Mouse (Mus musculus): ENCODE data around the gene Asap2. TPM values are rescaled to one million over a fixed set of nuclear protein-coding genes. Genes with fewer than 3 reads are reported as not detected.
A peak's percentile ranks its signal among the peaks of the same experiment; 100 is the strongest.

Asap2 gene
- polyA plus RNA-seq, 1 experiment from 2014 or later = 9.8 TPM

DNA sequence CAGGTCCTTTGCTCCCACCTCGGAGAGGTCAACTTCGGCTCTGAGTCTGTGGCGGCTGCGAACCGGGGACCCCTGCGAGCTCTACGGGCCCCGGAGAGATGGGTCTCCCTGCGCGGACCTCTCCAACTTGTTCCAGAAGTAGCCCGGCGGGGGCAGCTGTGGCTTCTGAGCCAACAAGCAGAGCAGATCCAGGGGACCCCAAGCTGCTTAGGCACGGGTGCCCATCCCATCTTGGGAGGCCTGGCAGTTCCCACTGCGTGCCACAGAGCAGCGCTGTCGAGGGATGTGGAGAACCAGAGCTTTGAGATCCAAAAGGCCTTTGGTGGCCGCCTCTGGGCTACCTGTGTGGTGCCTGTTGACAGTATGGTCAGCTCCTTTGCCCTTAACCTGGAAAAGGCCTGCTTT, 122.2 kb downstream of the Asap2 start:
- H3K9ac ChIP-seq = peak overlapping the region; percentile 93
- WGBS = under 1% methylated on average over 17 of the region's 17 CpGs
- peak overlapping the region; percentile 90 for H3K4me3 ChIP-seq
- no peaks in the 10 kb centered on the region for H3K27me3 ChIP-seq (replicated peaks)
- H3K36me3 ChIP-seq = no peaks in the 10 kb centered on the region
- peaks cover 12% of the 10 kb centered on the region for H3K4me1 ChIP-seq (replicated peaks)
- H3K4me2 ChIP-seq = peak overlapping the region; percentile 85
- peak overlapping the region; percentile 75; the same call in 1 of the 2 replicates for H3K27ac ChIP-seq (ENCODE audit: poor library complexity, severe bottlenecking)
- no peaks in the 10 kb centered on the region for H3K9me3 ChIP-seq (replicated peaks)
- ATAC-seq (ENCODE audit: insufficient number of reproducible peaks, low FRiP score) = no peak

DNA sequence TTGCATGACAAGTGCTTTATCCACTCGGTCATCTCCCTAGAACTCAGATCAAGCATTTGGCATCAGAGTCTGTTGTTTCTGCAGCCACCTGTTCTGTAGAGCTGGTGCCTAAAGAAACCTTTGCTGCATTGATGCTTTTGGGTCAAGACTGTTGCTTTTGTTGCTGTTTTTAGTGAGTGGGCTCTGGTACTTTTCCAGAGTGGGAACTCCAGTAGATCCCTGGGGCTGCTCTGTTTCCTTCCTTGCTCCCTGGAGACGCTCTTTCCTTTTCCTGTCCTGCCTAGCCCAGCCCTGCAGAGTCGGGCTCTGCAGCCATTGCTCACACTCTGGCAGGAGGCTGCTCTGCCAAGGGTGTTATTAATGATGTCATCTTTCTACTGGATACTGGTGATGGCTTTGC, 129.2 kb downstream of the Asap2 start:
- H3K27me3 ChIP-seq (replicated peaks) = no peaks in the 10 kb centered on the region
- H3K27ac ChIP-seq (ENCODE audit: poor library complexity, severe bottlenecking) = no peak overlapping the region
- peaks cover 30% of the 10 kb centered on the region for H3K4me1 ChIP-seq (replicated peaks)
- H3K9ac ChIP-seq = no peak overlapping the region
- no peak overlapping the region for H3K4me3 ChIP-seq
- WGBS = 50% methylated on average over 3 of the region's 3 CpGs
- H3K36me3 ChIP-seq = no peaks in the 10 kb centered on the region
- no peaks in the 10 kb centered on the region for H3K9me3 ChIP-seq (replicated peaks)
- no peak overlapping the region for H3K4me2 ChIP-seq
- 0 out of 2 replicates have a peak, but pooled peaks have one; percentile 42 for ATAC-seq (ENCODE audit: insufficient number of reproducible peaks, low FRiP score)

DNA sequence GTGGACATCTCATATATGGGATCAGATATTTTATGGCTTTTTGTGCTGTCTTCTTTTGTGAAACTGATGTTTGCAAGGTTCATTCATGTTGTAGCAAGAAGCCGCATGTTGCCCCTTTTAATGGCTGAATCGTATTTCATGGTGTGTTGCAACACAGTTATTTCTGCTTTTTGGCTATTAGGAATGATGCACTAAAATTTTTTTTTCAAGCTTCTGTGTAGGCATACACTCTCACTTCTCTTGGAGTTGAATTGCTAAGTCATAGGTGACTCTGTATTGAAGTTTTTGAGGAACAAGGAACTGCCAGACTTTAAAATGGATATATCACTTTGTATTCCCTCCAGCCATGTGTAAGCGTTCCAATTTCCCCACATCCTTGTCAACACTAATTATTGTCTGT, 132.6 kb downstream of the Asap2 start:
- Histone ChIP-seq H3K4me1 (replicated peaks) (peaks cover 43% of the 10 kb centered on the region), H3K4me2 (no peak overlapping the region), H3K27ac (ENCODE audit: poor library complexity, severe bottlenecking) (no peak overlapping the region), H3K4me3 (no peak overlapping the region), H3K9ac (no peak overlapping the region), H3K36me3 (no peaks in the 10 kb centered on the region), H3K27me3 (replicated peaks) (no peaks in the 10 kb centered on the region), H3K9me3 (replicated peaks) (no peaks in the 10 kb centered on the region)
- no peak for ATAC-seq (ENCODE audit: insufficient number of reproducible peaks, low FRiP score)
- WGBS = 77% methylated on average over 3 of the region's 3 CpGs

DNA sequence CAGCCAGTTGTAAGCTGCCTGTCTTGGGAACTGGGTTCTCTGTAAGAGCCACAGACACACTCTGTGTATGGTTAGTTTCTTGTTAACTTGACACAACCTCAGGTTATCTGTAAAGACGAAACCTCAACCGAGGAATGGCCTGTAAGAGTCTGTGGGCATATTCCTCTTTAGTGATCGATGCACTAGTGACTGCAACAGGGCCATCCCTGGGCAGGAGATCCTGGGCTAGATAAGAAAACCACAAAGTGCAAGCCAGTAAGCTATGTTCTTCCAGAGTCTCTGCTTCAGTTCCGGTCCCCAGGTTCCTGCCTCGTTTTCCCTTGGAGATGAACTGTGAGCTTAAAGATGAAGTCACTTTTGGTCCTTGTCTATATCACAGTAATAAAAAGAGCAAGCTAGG, 133.4 kb downstream of the Asap2 start:
- Histone ChIP-seq H3K4me1 (replicated peaks) (peaks cover 46% of the 10 kb centered on the region), H3K27ac (ENCODE audit: poor library complexity, severe bottlenecking) (no peak overlapping the region), H3K27me3 (replicated peaks) (no peaks in the 10 kb centered on the region), H3K4me2 (no peak overlapping the region), H3K36me3 (no peaks in the 10 kb centered on the region), H3K9me3 (replicated peaks) (no peaks in the 10 kb centered on the region), H3K9ac (no peak overlapping the region), H3K4me3 (no peak overlapping the region)
- ATAC-seq (ENCODE audit: insufficient number of reproducible peaks, low FRiP score) = no peak
- WGBS = 53% methylated on average over 5 of the region's 5 CpGs

DNA sequence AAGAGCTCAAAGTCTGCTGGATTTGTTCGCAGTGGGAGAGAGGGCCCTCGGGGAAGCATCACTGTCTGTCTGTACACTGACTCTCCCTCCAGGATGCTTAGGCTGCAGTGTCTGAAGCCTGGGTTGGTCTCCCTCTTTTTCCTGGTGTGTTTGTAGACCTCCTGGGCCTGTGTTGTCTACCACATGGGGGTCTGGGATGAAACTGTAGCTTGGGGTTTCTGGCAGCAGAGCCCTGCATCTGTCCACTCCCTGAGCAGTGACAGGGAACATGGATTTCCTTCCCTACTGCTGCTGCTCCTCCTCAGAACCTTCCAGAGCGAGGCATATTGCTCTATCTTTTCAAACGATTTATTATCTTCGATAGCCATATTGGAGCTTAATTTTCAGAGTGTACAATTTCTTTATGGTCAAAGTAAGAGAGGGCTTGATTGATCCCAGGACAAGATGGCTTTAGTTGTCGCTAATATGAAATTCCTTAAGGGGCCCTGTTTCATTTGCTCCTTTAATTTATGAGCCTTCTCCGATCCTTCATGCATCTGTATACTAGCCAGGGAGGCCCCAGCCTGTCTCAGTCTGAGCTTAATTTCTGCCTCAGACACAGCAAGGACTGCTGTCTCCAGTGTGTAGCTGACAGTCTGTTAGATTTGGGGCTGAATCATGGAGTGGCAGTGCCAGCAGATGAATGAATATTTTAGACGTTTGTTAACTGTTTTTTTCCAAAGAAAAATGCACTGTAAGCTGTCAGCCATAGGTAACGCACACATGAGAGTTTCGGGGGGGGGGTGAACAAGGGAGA, 135.6 kb downstream of the Asap2 start:
- Histone ChIP-seq H3K9ac (no peak overlapping the region), H3K9me3 (replicated peaks) (no peaks in the 10 kb centered on the region), H3K36me3 (no peaks in the 10 kb centered on the region), H3K4me2 (no peak overlapping the region), H3K4me3 (no peak overlapping the region), H3K27me3 (replicated peaks) (no peaks in the 10 kb centered on the region), H3K27ac (ENCODE audit: poor library complexity, severe bottlenecking) (no peak overlapping the region), H3K4me1 (replicated peaks) (peaks cover 56% of the 10 kb centered on the region)
- WGBS = 66% methylated on average over 10 of the region's 10 CpGs
- no peak for ATAC-seq (ENCODE audit: insufficient number of reproducible peaks, low FRiP score)

DNA sequence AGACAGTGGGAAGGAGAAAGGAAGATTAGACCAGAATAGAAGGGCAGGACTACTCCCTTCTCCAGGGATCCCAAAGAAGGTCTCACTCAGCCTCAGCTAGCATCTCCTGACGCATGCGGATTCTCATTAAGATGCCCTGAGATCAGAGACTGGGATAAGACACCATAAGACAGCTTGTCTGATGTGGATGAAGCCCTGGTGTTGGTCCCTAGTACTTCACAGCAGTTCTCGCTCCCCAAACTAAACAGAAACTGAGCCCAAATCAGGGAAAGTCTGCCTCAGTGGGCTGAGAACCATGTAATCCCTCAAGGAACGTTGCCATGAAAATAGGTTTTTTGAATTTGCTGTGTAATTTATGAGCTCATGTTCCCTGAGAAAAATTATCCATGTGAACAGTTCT, 136.3 kb downstream of the Asap2 start:
- WGBS = 82% methylated on average over 4 of the region's 4 CpGs
- no peak for ATAC-seq (ENCODE audit: insufficient number of reproducible peaks, low FRiP score)

DNA sequence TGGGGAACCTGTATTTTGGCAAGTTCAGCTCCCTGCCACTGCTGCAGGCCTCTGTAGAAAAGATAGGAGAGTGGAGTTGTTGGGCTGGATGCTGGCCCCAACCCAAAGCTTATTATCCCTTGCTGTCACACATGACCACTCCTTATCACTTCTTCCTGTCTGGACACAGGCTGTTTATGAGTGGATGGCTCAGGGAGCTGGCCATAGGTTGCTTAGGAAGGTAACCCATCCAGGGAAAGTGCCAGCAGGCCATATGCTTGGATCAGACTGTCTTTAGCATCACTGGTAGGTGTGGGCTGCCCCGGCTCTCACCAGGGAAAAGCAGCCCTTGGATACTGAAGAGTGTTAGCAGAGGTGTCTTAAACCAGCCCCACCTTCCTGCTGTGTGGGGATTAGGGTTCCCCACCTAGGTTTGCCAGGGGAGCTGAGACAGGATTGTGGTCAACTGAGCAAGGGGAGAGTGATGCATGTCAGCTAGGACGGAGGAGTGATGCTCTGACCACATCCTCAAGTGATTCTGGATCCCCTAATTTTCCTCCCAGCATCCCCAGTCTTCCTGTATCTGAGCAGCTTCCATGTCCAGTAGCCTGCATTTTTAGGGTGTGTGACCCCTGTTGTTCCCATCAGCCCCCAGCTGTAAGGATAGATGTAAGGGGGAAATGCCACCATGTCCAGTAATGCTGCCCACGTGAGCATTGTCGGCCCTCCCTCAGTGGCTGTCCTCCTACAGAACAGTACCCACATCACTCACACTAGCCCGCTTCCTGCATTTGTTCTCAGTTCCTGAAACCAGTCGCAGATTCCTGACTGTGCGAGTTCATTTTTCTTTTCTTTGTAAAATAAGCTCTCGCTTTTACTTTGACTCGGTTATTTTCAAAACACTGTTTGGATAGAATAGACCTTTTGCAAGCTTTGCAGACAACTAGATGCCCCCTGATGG, 138.9 kb downstream of the Asap2 start:
- Histone ChIP-seq H3K4me2 (no peak overlapping the region), H3K27ac (ENCODE audit: poor library complexity, severe bottlenecking) (peak overlapping the region; percentile 53; the same call in 1 of the 2 replicates), H3K4me3 (no peak overlapping the region), H3K9ac (no peak overlapping the region), H3K27me3 (replicated peaks) (no peaks in the 10 kb centered on the region), H3K4me1 (replicated peaks) (peaks cover 84% of the 10 kb centered on the region), H3K9me3 (replicated peaks) (no peaks in the 10 kb centered on the region), H3K36me3 (no peaks in the 10 kb centered on the region)
- peak; percentile 40; the same call in 1 of the 2 replicates for ATAC-seq (ENCODE audit: insufficient number of reproducible peaks, low FRiP score)
- WGBS = 54% methylated on average over 9 of the region's 9 CpGs

More for the DNA sequence above, 136.3 kb downstream of the Asap2 start:
- Histone ChIP-seq H3K27me3 (replicated peaks) (no peaks in the 10 kb centered on the region), H3K36me3 (no peaks in the 10 kb centered on the region), H3K4me2 (no peak overlapping the region), H3K4me1 (replicated peaks) (peaks cover 61% of the 10 kb centered on the region), H3K4me3 (no peak overlapping the region), H3K9me3 (replicated peaks) (no peaks in the 10 kb centered on the region), H3K9ac (no peak overlapping the region), H3K27ac (ENCODE audit: poor library complexity, severe bottlenecking) (no peak overlapping the region)

DNA sequence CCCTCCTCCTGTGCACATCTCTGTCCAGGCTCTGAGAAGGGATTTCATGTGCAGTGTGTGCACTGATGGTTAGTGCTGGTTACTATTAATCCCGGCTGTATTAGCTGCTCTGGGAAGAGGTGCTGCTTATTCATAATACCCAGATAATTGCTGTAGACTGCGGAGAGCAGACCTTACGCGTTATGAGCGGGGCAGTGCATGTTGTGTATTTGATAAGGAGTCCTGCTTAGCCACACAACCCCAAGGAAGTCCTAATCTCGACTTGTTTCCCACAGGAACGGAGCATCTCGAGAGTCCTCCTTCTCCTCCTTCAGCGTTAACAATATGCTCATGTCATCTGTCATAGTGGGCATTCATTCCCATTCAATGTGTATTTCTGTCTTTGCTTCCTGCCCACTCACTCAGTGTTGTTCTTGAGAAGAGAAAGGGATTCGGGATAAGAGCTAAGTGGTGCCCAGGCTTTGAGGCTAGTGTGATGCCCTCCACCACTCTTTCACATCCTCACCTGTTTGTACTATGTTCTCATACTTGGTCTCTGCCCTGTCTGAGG, 140.1 kb downstream of the Asap2 start:
- WGBS = 50% methylated on average over 10 of the region's 10 CpGs
- 0 out of 2 replicates have a peak overlapping the region, but pooled peaks have one; percentile 2 for H3K4me2 ChIP-seq
- no peaks in the 10 kb centered on the region for H3K36me3 ChIP-seq
- peaks cover 91% of the 10 kb centered on the region for H3K4me1 ChIP-seq (replicated peaks)
- H3K9ac ChIP-seq = peak overlapping the region; percentile 19; the same call in 1 of the 2 replicates
- no peaks in the 10 kb centered on the region for H3K9me3 ChIP-seq (replicated peaks)
- H3K27ac ChIP-seq (ENCODE audit: poor library complexity, severe bottlenecking) = no peak overlapping the region
- ATAC-seq (ENCODE audit: insufficient number of reproducible peaks, low FRiP score) = no peak
- no peak overlapping the region for H3K4me3 ChIP-seq
- H3K27me3 ChIP-seq (replicated peaks) = no peaks in the 10 kb centered on the region

DNA sequence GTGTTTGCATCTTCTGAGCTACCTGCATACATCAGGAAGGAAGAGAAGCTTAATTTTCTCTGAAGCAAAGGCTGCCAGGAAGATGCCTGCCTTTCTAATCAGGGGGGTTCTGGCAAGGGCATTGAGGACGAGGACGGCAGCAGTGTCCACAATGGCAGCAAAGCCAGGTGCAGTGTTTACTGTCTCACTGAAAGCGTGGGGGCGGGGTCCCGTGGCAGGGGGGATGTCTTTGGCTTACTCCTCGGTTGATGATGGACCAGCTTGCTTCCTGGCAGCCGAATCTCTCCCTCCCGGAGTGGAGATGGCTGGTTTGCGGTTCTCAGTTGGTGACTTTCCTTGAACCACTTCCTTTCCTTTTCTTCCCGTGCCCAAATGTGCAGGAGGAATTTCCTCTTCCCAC, 142.3 kb downstream of the Asap2 start:
- Histone ChIP-seq H3K4me2 (peak overlapping the region; percentile 52), H3K27ac (ENCODE audit: poor library complexity, severe bottlenecking) (peak overlapping the region; percentile 69), H3K9me3 (replicated peaks) (no peaks in the 10 kb centered on the region), H3K4me1 (replicated peaks) (peaks cover 90% of the 10 kb centered on the region), H3K36me3 (no peaks in the 10 kb centered on the region), H3K27me3 (replicated peaks) (no peaks in the 10 kb centered on the region), H3K4me3 (0 out of 2 replicates have a peak overlapping the region, but pooled peaks have one; percentile 2), H3K9ac (peak overlapping the region; percentile 14; the same call in 1 of the 2 replicates)
- WGBS = 24% methylated on average over 10 of the region's 10 CpGs
- ATAC-seq (ENCODE audit: insufficient number of reproducible peaks, low FRiP score) = no peak

DNA sequence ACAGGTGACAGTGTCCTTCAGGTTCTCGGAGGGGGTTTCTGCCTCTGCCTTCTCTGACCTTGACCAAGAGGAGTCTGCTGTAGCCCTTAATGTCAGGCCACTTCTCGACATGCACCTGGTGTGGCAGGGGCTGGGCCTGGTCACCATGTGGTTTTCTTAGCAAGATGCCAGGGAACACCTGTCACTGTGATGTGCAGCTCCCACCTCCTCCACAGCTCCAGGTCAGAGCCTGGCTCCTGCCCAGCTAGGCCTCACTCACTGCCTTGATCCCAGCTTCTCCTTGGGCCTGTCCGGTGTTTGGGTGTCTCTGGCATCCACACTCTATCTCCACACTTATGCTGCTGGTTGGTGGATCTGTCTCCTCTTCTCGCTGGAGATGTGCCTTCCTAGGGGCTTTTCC, 142.8 kb downstream of the Asap2 start:
- no peaks in the 10 kb centered on the region for H3K36me3 ChIP-seq
- H3K4me2 ChIP-seq = peak overlapping the region; percentile 52; the same call in 1 of the 2 replicates
- no peaks in the 10 kb centered on the region for H3K9me3 ChIP-seq (replicated peaks)
- peak overlapping the region; percentile 14; the same call in 1 of the 2 replicates for H3K9ac ChIP-seq
- H3K27ac ChIP-seq (ENCODE audit: poor library complexity, severe bottlenecking) = peak overlapping the region; percentile 69
- WGBS = 44% methylated on average over 4 of the region's 4 CpGs
- H3K4me1 ChIP-seq (replicated peaks) = peaks cover 88% of the 10 kb centered on the region
- H3K27me3 ChIP-seq (replicated peaks) = no peaks in the 10 kb centered on the region
- no peak overlapping the region for H3K4me3 ChIP-seq
- ATAC-seq (ENCODE audit: insufficient number of reproducible peaks, low FRiP score) = no peak

All from heart, embryonic 12.5 days (tissue).